Mouse (Mus musculus): ENCODE results near the gene Mov10l1. TPM values are rescaled to one million over a fixed set of nuclear protein-coding genes. Genes with fewer than 3 reads are reported as not detected.

The Mov10l1 gene
- polyA plus RNA-seq (2012; rRNA removed) (0.04 and 0.10 TPM in 2 replicates), polyA plus RNA-seq (2014; fragmentation: Nextera tagmentation; extraction: Ambion mirVana) (0.11 and 0.19 TPM in 2 replicates)

GRCm38 (mm10) chr15:88982534-88983079, at the start of gene Mov10l1:
Mov10l1 (plus strand) TSS chr15:88982909.
- ATAC-seq (ENCODE audit: low FRiP score, low read depth) (no peak), DNase-seq (ENCODE audit: low spot score) (no peak)
- Histone ChIP-seq H3K9me3 (ENCODE audit: control insufficient read depth, low read length) (no peaks in the 10 kb centered on the region), H3K36me3 (ENCODE audit: control insufficient read depth, insufficient read depth, low read length) (no peaks in the 10 kb centered on the region), H3K4me1 (ENCODE audit: control insufficient read depth, insufficient read depth, low read length) (no peaks in the 10 kb centered on the region), H3K4me2 (replicated peaks; ENCODE audit: low read depth, low read length, severe bottlenecking) (no peak within 1 kb of the TSS), H3K9ac (ENCODE audit: low read depth, low read length, severe bottlenecking) (no peak within 1 kb of the TSS), H3K4me3 (replicated peaks; ENCODE audit: low read length) (no peak within 1 kb of the TSS), H3K27ac (replicated peaks; ENCODE audit: low read depth, low read length) (no peak within 1 kb of the TSS), H3K27me3 (ENCODE audit: control insufficient read depth, insufficient read depth, low read length) (no peaks in the 10 kb centered on the region)
- WGBS: 90% methylated on average over 31 of the region's 31 CpGs
- no peak for TF ChIP-seq POLR2A (IDR thresholded peaks at IDR 0.05; ENCODE audit: borderline replicate concordance, extremely low read depth, insufficient read depth, insufficient read length)

- no peak for ATAC-seq (ENCODE audit: low FRiP score, low read depth)
- Histone ChIP-seq H3K4me2 (replicated peaks; ENCODE audit: low read depth, low read length, severe bottlenecking) (no peak overlapping the region), H3K9ac (ENCODE audit: low read depth, low read length, severe bottlenecking) (no peak overlapping the region), H3K27me3 (ENCODE audit: control insufficient read depth, insufficient read depth, low read length) (no peaks in the 10 kb centered on the region), H3K4me1 (ENCODE audit: control insufficient read depth, insufficient read depth, low read length) (no peaks in the 10 kb centered on the region), H3K4me3 (replicated peaks; ENCODE audit: low read length) (no peak overlapping the region), H3K36me3 (ENCODE audit: control insufficient read depth, insufficient read depth, low read length) (no peaks in the 10 kb centered on the region), H3K27ac (replicated peaks; ENCODE audit: low read depth, low read length) (no peak overlapping the region), H3K9me3 (ENCODE audit: control insufficient read depth, low read length) (no peaks in the 10 kb centered on the region)
- DNase-seq (ENCODE audit: low spot score): no peak
- TF ChIP-seq POLR2A (IDR thresholded peaks at IDR 0.05; ENCODE audit: borderline replicate concordance, extremely low read depth, insufficient read depth, insufficient read length): no peak
- WGBS: 63% methylated on average over 7 of the region's 7 CpGs
Observed at GRCm38 (mm10) chr15:88934141-88934540, 48.6 kb upstream of the Mov10l1 start.

GRCm38 (mm10) chr15:88936619-88937290, 46.0 kb upstream of the Mov10l1 start:
- Histone ChIP-seq H3K4me1 (ENCODE audit: control insufficient read depth, insufficient read depth, low read length) (no peaks in the 10 kb centered on the region), H3K4me3 (replicated peaks; ENCODE audit: low read length) (no peak overlapping the region), H3K4me2 (replicated peaks; ENCODE audit: low read depth, low read length, severe bottlenecking) (no peak overlapping the region), H3K36me3 (ENCODE audit: control insufficient read depth, insufficient read depth, low read length) (no peaks in the 10 kb centered on the region), H3K27me3 (ENCODE audit: control insufficient read depth, insufficient read depth, low read length) (no peaks in the 10 kb centered on the region), H3K9ac (ENCODE audit: low read depth, low read length, severe bottlenecking) (no peak overlapping the region), H3K9me3 (ENCODE audit: control insufficient read depth, low read length) (no peaks in the 10 kb centered on the region), H3K27ac (replicated peaks; ENCODE audit: low read depth, low read length) (no peak overlapping the region)
- DNase-seq (ENCODE audit: low spot score) (no peak), ATAC-seq (ENCODE audit: low FRiP score, low read depth) (no peak)
- no peak for TF ChIP-seq POLR2A (IDR thresholded peaks at IDR 0.05; ENCODE audit: borderline replicate concordance, extremely low read depth, insufficient read depth, insufficient read length)
- 68% methylated on average over 6 of the region's 6 CpGs for WGBS

GRCm38 (mm10) chr15:88937291-88937650, 45.4 kb upstream of the Mov10l1 start:
- WGBS: 82% methylated on average over 2 of the region's 2 CpGs
- DNase-seq (ENCODE audit: low spot score) (no peak), ATAC-seq (ENCODE audit: low FRiP score, low read depth) (no peak)
- Histone ChIP-seq H3K4me1 (ENCODE audit: control insufficient read depth, insufficient read depth, low read length) (no peaks in the 10 kb centered on the region), H3K36me3 (ENCODE audit: control insufficient read depth, insufficient read depth, low read length) (no peaks in the 10 kb centered on the region), H3K4me2 (replicated peaks; ENCODE audit: low read depth, low read length, severe bottlenecking) (no peak overlapping the region), H3K9ac (ENCODE audit: low read depth, low read length, severe bottlenecking) (no peak overlapping the region), H3K9me3 (ENCODE audit: control insufficient read depth, low read length) (no peaks in the 10 kb centered on the region), H3K27ac (replicated peaks; ENCODE audit: low read depth, low read length) (no peak overlapping the region), H3K27me3 (ENCODE audit: control insufficient read depth, insufficient read depth, low read length) (no peaks in the 10 kb centered on the region), H3K4me3 (replicated peaks; ENCODE audit: low read length) (no peak overlapping the region)
- TF ChIP-seq POLR2A (IDR thresholded peaks at IDR 0.05; ENCODE audit: borderline replicate concordance, extremely low read depth, insufficient read depth, insufficient read length): no peak

GRCm38 (mm10) chr15:88942783-88943182, 39.9 kb upstream of the Mov10l1 start:
- TF ChIP-seq POLR2A (IDR thresholded peaks at IDR 0.05; ENCODE audit: borderline replicate concordance, extremely low read depth, insufficient read depth, insufficient read length): no peak
- Histone ChIP-seq H3K4me1 (ENCODE audit: control insufficient read depth, insufficient read depth, low read length) (no peaks in the 10 kb centered on the region), H3K9me3 (ENCODE audit: control insufficient read depth, low read length) (no peaks in the 10 kb centered on the region), H3K27ac (replicated peaks; ENCODE audit: low read depth, low read length) (no peak overlapping the region), H3K9ac (ENCODE audit: low read depth, low read length, severe bottlenecking) (no peak overlapping the region), H3K4me2 (replicated peaks; ENCODE audit: low read depth, low read length, severe bottlenecking) (no peak overlapping the region), H3K27me3 (ENCODE audit: control insufficient read depth, insufficient read depth, low read length) (no peaks in the 10 kb centered on the region), H3K36me3 (ENCODE audit: control insufficient read depth, insufficient read depth, low read length) (no peaks in the 10 kb centered on the region), H3K4me3 (replicated peaks; ENCODE audit: low read length) (no peak overlapping the region)
- ATAC-seq (ENCODE audit: low FRiP score, low read depth) (no peak), DNase-seq (ENCODE audit: low spot score) (no peak)
- WGBS: 78% methylated on average over 5 of the region's 5 CpGs

Data from limb, embryonic 14.5 days (tissue).